Mouse (Mus musculus): Measurements from ENCODE around the gene Slc17a6. TPM values are rescaled to one million over a fixed set of nuclear protein-coding genes. Genes with fewer than 3 reads are reported as not detected.
"Not testable (repeated sequence)": the region's sequence is repeated elsewhere in the genome, so short reads cannot be mapped to it uniquely, and the experiment has no call there.

The Slc17a6 gene
- total RNA-seq, 2 experiments from 2014 or later = not detected

DNA sequence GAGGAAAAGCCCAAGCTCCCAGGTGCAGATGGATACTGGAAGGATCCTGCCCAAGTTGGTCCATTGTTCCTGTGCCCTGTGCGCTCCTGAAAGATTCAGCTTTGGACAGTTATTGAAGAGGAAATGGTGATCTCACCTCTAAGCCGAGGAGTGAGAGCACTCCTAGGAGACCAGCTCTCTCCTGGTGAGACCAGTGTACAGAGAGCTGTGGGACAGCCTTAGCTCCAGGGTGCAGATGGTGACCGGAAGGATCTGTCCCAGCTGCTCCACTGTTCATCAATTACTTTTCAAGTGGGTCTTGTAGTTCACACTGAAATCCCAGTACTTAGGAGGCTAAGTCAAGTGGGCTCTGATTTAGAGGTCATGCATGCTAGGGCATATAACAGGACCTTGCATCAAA lies 35.3 kb downstream of the Slc17a6 start:
- intact Hi-C loops (cut with DNase I) = no loop called here

DNA sequence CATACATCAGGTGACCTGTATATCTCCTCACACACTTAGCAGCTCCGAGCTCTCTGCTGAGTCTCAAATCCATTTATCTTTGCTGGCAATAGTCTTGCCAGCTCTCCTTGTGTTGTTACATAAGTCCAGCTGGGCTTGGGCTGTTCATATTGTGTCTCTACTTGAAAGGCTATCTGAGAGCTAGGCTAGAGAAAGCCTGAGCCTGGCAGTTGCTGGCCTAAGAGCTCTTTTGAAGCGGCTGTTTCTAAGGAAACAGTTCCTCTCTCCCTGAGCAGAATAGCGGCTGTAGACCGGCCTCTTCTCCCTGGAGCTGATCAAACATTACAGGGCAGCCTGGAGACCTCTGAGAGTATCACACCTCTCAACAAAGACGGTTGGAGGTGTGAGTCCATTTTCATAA lies 40.6 kb downstream of the Slc17a6 start:
- DNase-seq (ENCODE audit: low spot score) = no peak
- intact Hi-C loops (cut with DNase I) = no loop called here

More for the DNA sequence above, 35.3 kb downstream of the Slc17a6 start:
- no peak for DNase-seq (ENCODE audit: low spot score)

DNA sequence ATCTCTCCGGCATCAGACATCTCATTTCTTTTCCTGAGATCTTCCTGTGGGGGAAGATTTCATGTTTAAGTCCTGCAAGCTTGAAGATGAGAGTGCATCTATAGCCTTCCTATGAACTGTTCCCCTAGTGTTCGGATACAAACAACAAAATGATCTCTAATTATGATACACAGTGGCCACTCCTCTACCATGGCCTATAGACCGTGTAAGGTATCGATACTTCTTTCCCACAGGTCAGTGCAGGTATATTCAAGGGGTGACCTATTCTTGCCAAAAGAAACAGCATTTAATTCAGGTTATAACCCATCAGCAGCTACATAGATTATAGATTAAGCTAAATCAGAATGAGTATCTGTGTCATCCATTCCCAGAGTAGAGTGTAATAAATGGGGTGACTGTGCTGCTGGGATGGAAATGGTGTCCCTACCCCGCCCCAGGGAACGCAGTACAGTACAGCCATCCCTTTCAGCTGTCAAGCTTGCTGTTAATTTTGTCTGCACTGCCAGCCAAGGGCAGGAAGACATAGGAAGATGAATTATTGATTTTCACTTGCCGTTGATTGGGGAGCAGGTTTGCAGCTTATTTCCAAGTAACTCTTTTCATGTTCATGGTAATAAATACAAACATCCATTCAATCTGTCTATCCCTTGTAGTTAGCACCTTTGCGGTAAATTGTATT lies 71.9 kb downstream of the Slc17a6 start:
- intact Hi-C loops (cut with DNase I) = no loop called here
- DNase-seq (ENCODE audit: low spot score) = no peak

DNA sequence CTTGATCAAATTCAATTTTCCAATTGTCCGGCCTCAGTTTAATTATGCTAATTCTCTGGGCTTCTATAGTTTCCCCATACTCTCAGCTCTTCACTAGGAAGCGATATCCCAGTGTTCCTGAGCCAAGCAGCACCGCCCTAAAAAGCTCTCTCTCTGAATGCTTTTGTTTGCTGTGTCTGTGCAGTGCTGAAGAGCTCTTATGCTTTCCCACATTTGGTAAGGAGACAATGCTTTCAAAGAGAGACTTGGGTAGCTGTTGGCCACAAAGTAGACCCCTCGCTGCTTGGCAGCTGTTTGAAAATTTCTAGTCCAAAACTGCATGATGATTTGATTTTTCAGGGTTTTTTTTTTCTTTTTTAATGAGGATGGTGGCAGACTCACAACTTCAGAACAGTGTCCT lies 72.6 kb downstream of the Slc17a6 start:
- intact Hi-C loops (cut with DNase I) = no loop called here
- DNase-seq (ENCODE audit: low spot score) = no peak

DNA sequence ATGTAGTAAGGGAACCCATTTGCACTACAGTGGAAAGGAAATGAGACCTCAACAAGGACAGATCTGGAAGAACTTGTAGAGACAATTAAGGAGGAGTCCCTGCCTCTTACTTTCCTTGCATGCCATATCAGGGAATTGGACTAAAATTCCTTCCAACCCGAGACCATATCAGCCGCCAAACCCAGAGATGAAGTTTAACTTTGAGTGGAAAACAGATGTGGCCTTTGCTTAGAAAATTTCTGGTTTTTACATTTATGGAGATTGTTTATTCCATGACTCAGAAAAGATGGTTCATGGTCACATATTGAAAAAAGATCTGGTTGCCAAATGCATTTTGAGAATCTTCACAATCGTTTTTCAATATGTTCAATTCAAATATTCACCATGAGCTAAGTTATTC lies 87.7 kb downstream of the Slc17a6 start:
- no peak for DNase-seq (ENCODE audit: low spot score)
- intact Hi-C loops (cut with DNase I) = no loop called here

DNA sequence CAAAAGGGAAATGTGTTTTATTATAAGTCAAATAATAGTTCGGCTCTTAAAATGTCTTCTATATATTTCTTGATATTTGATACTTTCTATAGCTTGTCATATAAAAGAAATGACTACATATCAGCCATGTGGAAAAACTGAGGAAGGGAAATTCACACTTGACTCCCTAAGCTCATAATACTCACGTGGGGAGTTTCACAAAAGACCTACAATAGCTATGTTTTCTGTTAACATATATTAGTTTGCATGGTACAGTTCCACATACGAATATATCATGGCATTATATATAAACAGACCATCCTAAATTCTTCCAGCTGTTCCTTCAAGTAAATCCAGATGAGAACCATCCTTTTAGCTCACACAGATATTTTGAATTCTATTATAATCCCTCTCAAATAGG lies 88.5 kb downstream of the Slc17a6 start:
- DNase-seq (ENCODE audit: low spot score); intact Hi-C loops (cut with DNase I): not testable (repeated sequence)

DNA sequence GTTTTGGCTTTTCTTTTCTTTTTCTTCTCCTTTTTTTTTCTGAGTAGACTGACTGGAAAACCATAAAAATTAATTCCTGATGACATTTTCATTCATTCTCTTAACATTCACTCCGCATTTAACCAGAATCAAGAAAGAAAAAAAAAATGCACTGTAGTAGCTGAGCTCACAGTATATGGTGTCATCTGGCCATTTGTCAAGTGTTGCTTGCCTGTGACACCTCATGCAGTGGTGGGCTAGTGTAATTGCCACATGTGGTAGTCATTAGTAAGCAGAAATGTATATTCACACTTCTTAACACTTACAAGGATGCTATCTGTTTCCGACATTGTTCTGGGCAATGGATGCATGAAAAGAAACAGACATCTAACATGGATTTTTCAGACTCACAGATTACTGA lies 94.0 kb downstream of the Slc17a6 start:
- no peak for DNase-seq (ENCODE audit: low spot score)
- intact Hi-C loops (cut with DNase I) = no loop called here

Other genes with a start within 250 kb of the Slc17a6 start
- gene Ano5, start 111.0 kb upstream of the Slc17a6 start, total RNA-seq (2021) = under 1 TPM in 1 of 2 experiments, not detected in 1; 0.16 TPM
- gene Gas2, start 240.0 kb downstream of the Slc17a6 start, total RNA-seq (2021) = 1 to 10 TPM; 6.4 to 7.5 TPM
- 1 to 10 TPM; 2.0 to 2.4 TPM for gene Fancf, start 240.3 kb downstream of the Slc17a6 start, total RNA-seq (2021)

All from heart, postnatal 25 days (tissue).